Mouse (Mus musculus): ENCODE measurements at regions not wholly inside any gene's neighbourhood (a gene's known extent, or its start where the extent isn't known, plus 50 kb on each side); places are given as distances from the start of the nearest gene placed in this dataset.

- no peak for TF ChIP-seq POLR2A (IDR thresholded peaks at IDR 0.05; ENCODE audit: borderline replicate concordance, extremely low read depth, insufficient read depth, insufficient read length, poor library complexity, severe bottlenecking)
- no peak for TF ChIP-seq CTCF (IDR thresholded peaks at IDR 0.05; ENCODE audit: borderline replicate concordance, extremely low read depth, insufficient read depth, insufficient read length)
These were observed 229.8 kb downstream of the Glrx3 start for GRCm38 (mm10) chr7:137667165-137667564.

Data from brain, embryonic 14.5 days (tissue).